Comparison of ENCODE assay signal across 9 mouse cellular contexts in genomic region chr13:94115476-94115875, GRCm38 (mm10). TPM values are rescaled to one million over a fixed set of nuclear protein-coding genes. Genes with fewer than 3 reads are reported as not detected.
DNase-seq lines count a peak whose midpoint lies in the region; ATAC-seq lines count a peak whose summit lies in the region.
"Had no signal": no experiment of that assay in that cellular context is flagged by ENCODE, and none has a peak within 500 bp of the region (broad histone marks: within the 10 kb centered on the region; RNA-seq: fewer than 3 reads in every experiment).

No protein-coding gene starts in this region.

- ATAC-seq in embryonic facial prominence, embryonic 13.5 days (ENCODE audit: insufficient number of reproducible peaks, insufficient read depth, low FRiP score, low TSS enrichment, low read depth): no peak
- ATAC-seq in limb, embryonic 13.5 days (ENCODE audit: low FRiP score, low read depth): no peak
- no peak for ATAC-seq in hindbrain, embryonic 12.5 days (ENCODE audit: low FRiP score)
- ATAC-seq in hindbrain, embryonic 16.5 days: no peak

- intact Hi-C loops in left cerebral cortex, postnatal 4 days (cut with DNase I): no loop called here

- no peak overlapping the region for H3K4me2 ChIP-seq in embryonic facial prominence, embryonic 13.5 days
- no peak overlapping the region for H3K4me2 ChIP-seq in limb, embryonic 13.5 days (replicated peaks)
- H3K4me2 ChIP-seq in hindbrain, embryonic 12.5 days (replicated peaks): no peak overlapping the region
- no peak overlapping the region for H3K4me2 ChIP-seq in hindbrain, embryonic 16.5 days (ENCODE audit: low read length)
- H3K4me2 ChIP-seq: neural tube, embryonic 12.5 days had no signal

- H3K27ac ChIP-seq in embryonic facial prominence, embryonic 13.5 days: peak overlapping the region; percentile 81
- 0 out of 2 replicates have a peak overlapping the region, but pooled peaks have one; percentile 73 for H3K27ac ChIP-seq in limb, embryonic 13.5 days
- no peak overlapping the region for H3K27ac ChIP-seq in hindbrain, embryonic 12.5 days
- H3K27ac ChIP-seq in hindbrain, embryonic 16.5 days (ENCODE audit: low read depth, low read length): no peak overlapping the region
- H3K27ac ChIP-seq: neural tube, embryonic 12.5 days had no signal

- peaks cover 23% of the 10 kb centered on the region for H3K36me3 ChIP-seq in embryonic facial prominence, embryonic 13.5 days
- H3K36me3 ChIP-seq in limb, embryonic 13.5 days: peaks cover 11% of the 10 kb centered on the region
- no peaks in the 10 kb centered on the region for H3K36me3 ChIP-seq in hindbrain, embryonic 12.5 days
- no peaks in the 10 kb centered on the region for H3K36me3 ChIP-seq in hindbrain, embryonic 16.5 days (ENCODE audit: control insufficient read depth, insufficient read depth, low read length)
- H3K36me3 ChIP-seq: neural tube, embryonic 12.5 days had no signal

- H3K27me3 ChIP-seq in embryonic facial prominence, embryonic 13.5 days: no peaks in the 10 kb centered on the region
- H3K27me3 ChIP-seq in limb, embryonic 13.5 days: no peaks in the 10 kb centered on the region
- no peaks in the 10 kb centered on the region for H3K27me3 ChIP-seq in hindbrain, embryonic 12.5 days
- no peaks in the 10 kb centered on the region for H3K27me3 ChIP-seq in hindbrain, embryonic 16.5 days (replicated peaks; ENCODE audit: control insufficient read depth, insufficient read depth, low read length)
- H3K27me3 ChIP-seq: neural tube, embryonic 12.5 days had no signal

- DNase-seq in left cerebral cortex, postnatal 4 days: peak; percentile 76
- DNase-seq in left cerebral cortex, adult 9 months (ENCODE audit: low spot score in 2 of 2): no peak
- DNase-seq in adrenal gland, adult 2 months: peak; percentile 78
- no peak for DNase-seq in thymus, postnatal 25 days

- H3K9me3 ChIP-seq in embryonic facial prominence, embryonic 13.5 days: no peaks in the 10 kb centered on the region
- H3K9me3 ChIP-seq in limb, embryonic 13.5 days: 0 out of 2 replicates have a peak, but pooled peaks cover 3% of the 10 kb centered on the region
- 0 out of 2 replicates have a peak, but pooled peaks cover 2% of the 10 kb centered on the region for H3K9me3 ChIP-seq in hindbrain, embryonic 12.5 days (replicated peaks)
- peaks cover 3% of the 10 kb centered on the region; the same call in 1 of the 2 replicates for H3K9me3 ChIP-seq in hindbrain, embryonic 16.5 days (ENCODE audit: control insufficient read depth, low read length)

- no peak overlapping the region for H3K9ac ChIP-seq in embryonic facial prominence, embryonic 13.5 days
- H3K9ac ChIP-seq in limb, embryonic 13.5 days: no peak overlapping the region
- no peak overlapping the region for H3K9ac ChIP-seq in hindbrain, embryonic 12.5 days
- H3K9ac ChIP-seq in hindbrain, embryonic 16.5 days (ENCODE audit: low read depth, low read length): no peak overlapping the region
- H3K9ac ChIP-seq: neural tube, embryonic 12.5 days had no signal

- H3K4me1 ChIP-seq in embryonic facial prominence, embryonic 13.5 days: peaks cover 42% of the 10 kb centered on the region
- H3K4me1 ChIP-seq in limb, embryonic 13.5 days: peaks cover 41% of the 10 kb centered on the region
- 0 out of 2 replicates have a peak, but pooled peaks cover 3% of the 10 kb centered on the region for H3K4me1 ChIP-seq in hindbrain, embryonic 12.5 days
- no peaks in the 10 kb centered on the region for H3K4me1 ChIP-seq in hindbrain, embryonic 16.5 days (ENCODE audit: control insufficient read depth, insufficient read depth, low read depth, low read length)

- WGBS in embryonic facial prominence, embryonic 13.5 days: 44% methylated on average over 4 of the region's 4 CpGs
- 38% methylated on average over 4 of the region's 4 CpGs for WGBS in limb, embryonic 13.5 days
- WGBS in hindbrain, embryonic 12.5 days: 52% methylated on average over 4 of the region's 4 CpGs
- WGBS in hindbrain, embryonic 16.5 days: 58% methylated on average over 4 of the region's 4 CpGs

- no peak overlapping the region for H3K4me3 ChIP-seq in embryonic facial prominence, embryonic 13.5 days
- no peak overlapping the region for H3K4me3 ChIP-seq in limb, embryonic 13.5 days
- no peak overlapping the region for H3K4me3 ChIP-seq in hindbrain, embryonic 12.5 days
- H3K4me3 ChIP-seq in hindbrain, embryonic 16.5 days (ENCODE audit: low read length): no peak overlapping the region
- H3K4me3 ChIP-seq: neural tube, embryonic 12.5 days had no signal

RNA-seq across cellular contexts. Expression of gene Lhfpl2, which starts 57.9 kb away (rescaled TPM):
- 10 to 100 TPM; 23.1 to 26.7 TPM for total RNA-seq in left cerebral cortex, postnatal 4 days (2021)
- 10 to 100 TPM; 27.9 to 32.2 TPM for total RNA-seq in adrenal gland, adult 2 months (2021)
- 21.5 and 26.7 TPM in 2 replicates for polyA plus RNA-seq in adrenal gland, adult 2 months (2012; rRNA removed)
- polyA plus RNA-seq in embryonic facial prominence, embryonic 13.5 days (2015; fragmentation: Nextera tagmentation; extraction: Ambion mirVana): 59.2 and 60.6 TPM in 2 replicates
- 69.5 and 79.1 TPM in 2 replicates for polyA plus RNA-seq in limb, embryonic 13.5 days (2015; fragmentation: Nextera tagmentation; extraction: Ambion mirVana)
- polyA plus RNA-seq in hindbrain, embryonic 12.5 days (2016; fragmentation: Nextera tagmentation; extraction: Ambion mirVana): 30.1 and 36.3 TPM in 2 replicates
- 21.0 and 21.6 TPM in 2 replicates for polyA plus RNA-seq in hindbrain, embryonic 16.5 days (2015; fragmentation: Nextera tagmentation; extraction: Ambion mirVana)

Comparison
In these comparisons a context has a peak if more than half of its experiments do, and no peak if none do; other contexts are left out.
1. DNase-seq: peak in left cerebral cortex, postnatal 4 days (single experiment) and adrenal gland, adult 2 months (single experiment); none in left cerebral cortex, adult 9 months (0 of 2) and thymus, postnatal 25 days (single experiment).
2. H3K27ac ChIP-seq: peak in embryonic facial prominence, embryonic 13.5 days (single experiment) and limb, embryonic 13.5 days (single experiment); none in hindbrain, embryonic 12.5 days (single experiment) and hindbrain, embryonic 16.5 days (single experiment).